Mouse (Mus musculus) kidney, adult 2 months (tissue): ENCODE measurements around the gene Nek4.

Source experiments
- CTCF ChIP-seq: fragments of 200-500 bp; conservative IDR thresholded peaks from 2 replicates; pipeline ENCODE4 v1.5.1; 2011; ENCODE audit warnings: low read depth, mild to moderate bottlenecking, control low read depth, low read length, moderate library complexity, mixed read lengths; ENCODE audit not compliant: insufficient read depth, insufficient read length
- POLR2A ChIP-seq: fragments of 200-500 bp; IDR thresholded peaks from one replicate; pipeline ENCODE4 v1.6.1; 2011; ENCODE audit warnings: low read depth, low read length, control low read depth

- TF ChIP-seq CTCF (no peak), POLR2A (no peak)
Measured at GRCm38 (mm10) chr14:31006779-31007178, 55.6 kb downstream of the Nek4 start.
